Mouse (Mus musculus) cerebellum, adult 9-11 months (tissue): ENCODE measurements around the gene Blmh.

Experiments
- DNase-seq: peaks from one replicate; pipeline ENCODE4 v3.0.0; 2022

Gene Blmh

GRCm38 (mm10) chr11:77000741-77001140, 76.1 kb downstream of the Blmh start:
- DNase-seq = no peak

GRCm38 (mm10) chr11:77002361-77002760, 77.8 kb downstream of the Blmh start:
- no peak for DNase-seq

GRCm38 (mm10) chr11:77005881-77006280, 81.3 kb downstream of the Blmh start:
- no peak for DNase-seq

GRCm38 (mm10) chr11:77006616-77007015, 82.0 kb downstream of the Blmh start:
- no peak for DNase-seq

GRCm38 (mm10) chr11:77009069-77010025, 84.7 kb downstream of the Blmh start:
- DNase-seq = no peak

GRCm38 (mm10) chr11:77010762-77011475, 86.3 kb downstream of the Blmh start:
- DNase-seq = no peak

GRCm38 (mm10) chr11:77018046-77018445, 93.4 kb downstream of the Blmh start:
- DNase-seq = no peak

GRCm38 (mm10) chr11:77019539-77019938, 94.9 kb downstream of the Blmh start:
- DNase-seq = no peak

GRCm38 (mm10) chr11:77021749-77022396, 97.3 kb downstream of the Blmh start:
- DNase-seq = no peak

- no peak for DNase-seq
These were observed 102.0 kb downstream of the Blmh start for GRCm38 (mm10) chr11:77026559-77026958.

- no peak for DNase-seq
These were observed 103.5 kb downstream of the Blmh start for GRCm38 (mm10) chr11:77028157-77028556.

GRCm38 (mm10) chr11:77031151-77031934, 106.7 kb downstream of the Blmh start:
- DNase-seq = no peak
